Mouse (Mus musculus) C2C12 (cell line): ENCODE results near the gene Ago3. TPM values are rescaled to one million over a fixed set of nuclear protein-coding genes. Genes with fewer than 3 reads are reported as not detected.

ENCODE experiments used
- H3K27me3 ChIP-seq: one replicate; pipeline ENCODE4 v1.6.1; 2011; ENCODE audit not compliant: control insufficient read depth, insufficient read depth, insufficient read length
- H3K36me3 ChIP-seq: one replicate; pipeline ENCODE4 v1.6.1; 2011; ENCODE audit not compliant: control insufficient read depth, insufficient read depth
- H3K4me3 ChIP-seq: one replicate; pipeline ENCODE4 v1.5.1; 2011; ENCODE audit warnings: mild to moderate bottlenecking, control low read depth; ENCODE audit not compliant: poor library complexity, insufficient read depth, severe bottlenecking
- H3K79me2 ChIP-seq: one replicate; pipeline ENCODE4 v1.6.1; 2011; ENCODE audit not compliant: control insufficient read depth, insufficient read depth
- H3K79me3 ChIP-seq: one replicate; pipeline ENCODE4 v1.6.1; 2011; ENCODE audit warnings: low read depth, control low read depth
- H3ac ChIP-seq: one replicate; pipeline ENCODE3; 2011; ENCODE audit warnings: low read depth; ENCODE audit not compliant: control insufficient read depth, insufficient read length
- CEBPB ChIP-seq: IDR thresholded peaks from one replicate; pipeline ENCODE4 v1.6.1; 2011; ENCODE audit warnings: low read depth, mild to moderate bottlenecking, control low read depth, moderate library complexity
- CTCF ChIP-seq: IDR thresholded peaks from one replicate; pipeline ENCODE4 v1.5.1; 2011; ENCODE audit not compliant: control insufficient read depth, insufficient read depth, insufficient read length
- FOSL1 ChIP-seq: IDR thresholded peaks from one replicate; pipeline ENCODE4 v1.8.0; 2011; ENCODE audit warnings: mild to moderate bottlenecking, low read length; ENCODE audit not compliant: poor library complexity, insufficient read depth, severe bottlenecking
- MAX ChIP-seq: IDR thresholded peaks from one replicate; pipeline ENCODE4 v1.6.1; 2011; ENCODE audit warnings: mild to moderate bottlenecking, control low read depth
- MYOD1 ChIP-seq: IDR thresholded peaks from one replicate; pipeline ENCODE4 v1.6.1; 2011; ENCODE audit warnings: low read depth; ENCODE audit not compliant: control insufficient read depth, insufficient read length
- MYOG ChIP-seq: IDR thresholded peaks from one replicate; pipeline ENCODE4 v1.6.1; 2011; ENCODE audit not compliant: control insufficient read depth, insufficient read length; ENCODE audit errors: extremely low read depth
- USF1 ChIP-seq: IDR thresholded peaks from one replicate; pipeline ENCODE4 v1.6.1; 2011; ENCODE audit warnings: low read depth, mild to moderate bottlenecking, control low read depth, moderate library complexity
- polyA plus RNA-seq: library from polyadenylated mRNA; unstranded; fragments of >200 nt; fragmentation: generic; extraction: Trizol; gene quantifications from one replicate; pipeline ENCODE4 v1.2.1, GENCODE M21; 2012; ENCODE audit warnings: missing spikeins

Ago3 gene
- polyA plus RNA-seq, 1 experiment, result 5.2 TPM

DNA sequence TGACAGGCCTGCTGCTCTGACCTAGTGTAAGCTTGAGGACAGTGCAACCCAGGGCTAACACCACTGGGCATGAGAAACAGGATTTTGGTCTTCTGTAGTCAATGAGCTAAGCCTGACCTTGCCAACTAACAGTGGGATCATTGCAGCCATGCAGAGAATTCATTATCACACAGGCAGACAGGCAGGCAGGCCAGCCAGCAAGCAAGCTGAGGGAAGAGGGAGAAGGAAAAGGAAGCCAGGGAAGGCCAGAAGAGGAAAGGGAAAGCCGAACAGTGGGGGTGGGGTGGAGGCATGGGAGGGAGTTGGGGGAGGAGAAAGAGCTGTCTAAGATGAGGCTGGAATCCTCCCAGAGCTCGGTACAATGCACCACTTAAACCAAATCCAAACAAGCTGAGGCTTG lies 6.9 kb upstream of the Ago3 start:
- Histone ChIP-seq H3K79me3 (no peaks in the 10 kb centered on the region), H3ac (no peak overlapping the region), H3K4me3 (no peak overlapping the region), H3K36me3 (peaks cover 11% of the 10 kb centered on the region), H3K79me2 (no peaks in the 10 kb centered on the region), H3K27me3 (no peaks in the 10 kb centered on the region)
- TF ChIP-seq MYOD1 (no peak), FOSL1 (no peak), USF1 (no peak), MYOG (no peak), CTCF (no peak), MAX (no peak), CEBPB (no peak)

DNA sequence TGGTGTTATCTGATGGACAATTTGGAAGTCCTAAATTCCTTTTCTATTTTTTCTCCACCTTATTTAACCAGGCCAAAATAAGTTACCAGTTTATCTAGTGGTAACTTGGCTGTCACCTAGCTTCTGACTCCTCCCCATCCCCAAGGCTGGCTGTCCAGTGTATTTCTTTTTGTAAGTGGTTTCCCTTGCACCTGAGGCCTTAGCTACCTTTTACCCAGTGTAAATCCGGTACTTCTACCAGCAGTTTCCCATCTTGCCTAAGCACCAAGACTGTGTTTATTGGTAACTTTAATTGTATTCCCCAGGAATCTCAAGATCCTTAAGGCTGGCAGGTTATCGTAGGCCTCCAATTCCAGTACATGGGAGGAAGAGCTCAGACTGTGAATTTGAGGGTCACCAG lies 4.7 kb upstream of the Ago3 start:
- no peaks in the 10 kb centered on the region for H3K27me3 ChIP-seq
- no peak for TF ChIP-seq FOSL1
- no peak for TF ChIP-seq USF1
- H3K79me2 ChIP-seq, result peaks cover 2% of the 10 kb centered on the region

DNA sequence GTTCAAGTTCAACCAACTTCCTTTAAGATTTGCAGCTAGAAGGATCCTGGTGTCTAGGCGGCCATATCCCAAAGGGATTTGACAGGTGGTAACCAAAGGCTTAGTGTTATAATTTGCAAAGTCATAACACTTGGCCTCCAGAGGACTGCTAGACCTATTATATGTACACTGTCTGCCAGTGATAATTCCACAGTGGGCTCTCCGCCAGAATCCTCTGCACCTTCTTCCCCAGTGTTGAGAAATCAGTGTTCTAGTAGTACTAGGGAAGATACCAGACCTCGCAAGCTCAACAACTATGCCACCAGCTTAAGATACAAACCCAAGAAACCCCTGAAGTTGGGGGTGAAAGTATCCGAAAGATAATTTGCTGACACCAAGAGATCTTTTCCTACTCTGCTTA lies 3.8 kb upstream of the Ago3 start:
- Histone ChIP-seq H3K27me3 (no peaks in the 10 kb centered on the region), H3ac (no peak overlapping the region), H3K36me3 (peaks cover 5% of the 10 kb centered on the region), H3K4me3 (no peak overlapping the region), H3K79me3 (peaks cover 7% of the 10 kb centered on the region), H3K79me2 (peaks cover 11% of the 10 kb centered on the region)
- TF ChIP-seq CEBPB (no peak), MAX (no peak), USF1 (no peak), FOSL1 (no peak), MYOG (no peak), MYOD1 (no peak), CTCF (no peak)

More for the DNA sequence above, 4.7 kb upstream of the Ago3 start:
- peaks cover 1% of the 10 kb centered on the region for H3K79me3 ChIP-seq
- no peak overlapping the region for H3ac ChIP-seq
- H3K4me3 ChIP-seq, result no peak overlapping the region
- peaks cover 8% of the 10 kb centered on the region for H3K36me3 ChIP-seq

DNA sequence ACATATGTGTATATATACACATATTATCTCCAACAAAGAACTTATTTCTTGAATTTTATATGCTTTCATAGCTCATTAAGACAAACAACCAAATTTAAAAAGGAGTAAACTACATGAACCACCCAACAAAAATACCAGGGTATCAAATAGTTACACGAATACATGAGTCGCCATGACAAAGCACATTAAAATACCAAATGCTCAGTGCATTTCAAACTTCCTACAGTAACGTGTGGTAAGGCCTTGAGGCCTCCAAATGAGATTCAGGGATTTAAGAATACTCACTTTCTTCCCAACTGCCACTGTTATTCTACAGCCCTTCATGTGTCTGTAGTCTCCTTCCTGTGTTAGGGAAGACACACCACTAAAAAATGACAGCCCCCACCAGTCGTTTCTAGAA lies 2.4 kb upstream of the Ago3 start:
- Histone ChIP-seq H3K4me3 (no peak overlapping the region), H3ac (no peak overlapping the region), H3K79me2 (peaks cover 26% of the 10 kb centered on the region), H3K27me3 (no peaks in the 10 kb centered on the region), H3K36me3 (peaks cover 5% of the 10 kb centered on the region), H3K79me3 (peaks cover 18% of the 10 kb centered on the region)
- TF ChIP-seq MYOG, result no peak
- TF ChIP-seq CEBPB, result no peak
- no peak for TF ChIP-seq MAX
- TF ChIP-seq USF1, result no peak
- no peak for TF ChIP-seq CTCF
- no peak for TF ChIP-seq FOSL1
- TF ChIP-seq MYOD1, result no peak

DNA sequence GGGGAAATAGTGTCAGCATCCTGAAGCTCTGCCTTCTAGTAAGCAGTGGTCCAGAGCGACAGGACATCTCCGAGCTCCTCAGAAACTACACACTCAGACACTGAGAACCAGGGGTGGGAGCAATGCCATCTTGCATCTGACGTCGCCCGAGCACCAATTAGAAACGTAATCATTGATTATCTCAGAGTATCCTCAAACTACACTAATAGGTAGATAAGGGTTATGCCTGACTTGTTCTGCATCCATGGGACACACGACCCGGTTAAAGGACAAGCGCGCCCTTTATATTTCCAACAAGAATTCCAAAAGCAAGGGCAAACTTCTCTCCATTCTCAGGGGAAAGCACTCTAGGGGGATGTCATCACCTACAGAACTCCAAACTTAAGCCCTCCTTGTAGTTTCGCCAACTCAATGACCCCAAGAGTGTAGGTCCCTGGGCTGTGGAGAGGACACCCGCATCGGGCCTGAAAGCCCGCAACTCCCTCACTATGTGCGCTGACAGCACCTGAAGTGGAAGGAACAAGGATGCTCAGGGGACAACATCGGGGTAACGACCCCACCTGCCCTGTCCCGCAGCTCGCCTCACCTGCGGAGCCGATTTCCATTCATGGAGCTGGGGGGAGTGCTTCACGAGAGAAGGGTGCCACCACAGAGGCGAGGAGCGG lies 542 bp downstream of the Ago3 start:
- TF ChIP-seq CEBPB (no peak), FOSL1 (no peak), MAX (no peak), USF1 (no peak), CTCF (no peak), MYOD1 (no peak), MYOG (no peak)
- Histone ChIP-seq H3K79me3 (peaks cover 25% of the 10 kb centered on the region), H3ac (peak overlapping the region; percentile 72), H3K4me3 (peak overlapping the region; percentile 96), H3K27me3 (no peaks in the 10 kb centered on the region), H3K36me3 (no peaks in the 10 kb centered on the region), H3K79me2 (peaks cover 52% of the 10 kb centered on the region)

DNA sequence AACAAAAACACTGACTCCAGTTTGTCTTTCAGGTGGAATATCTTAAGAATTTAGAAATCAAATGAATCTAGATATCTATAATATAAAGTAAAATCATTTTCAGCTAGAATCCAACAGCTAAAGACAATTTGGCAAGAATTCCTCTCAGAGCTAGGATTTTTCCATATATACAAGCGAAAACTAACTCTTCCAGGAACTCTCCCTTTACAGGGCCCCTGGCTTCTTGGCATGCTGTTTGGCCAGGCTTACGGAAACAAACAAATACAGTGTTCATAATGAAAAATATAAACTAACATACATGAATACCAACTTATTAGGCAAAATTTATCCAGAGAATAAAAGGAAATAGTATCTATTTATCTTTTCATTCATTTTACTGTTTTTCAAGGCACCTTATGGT lies 5.5 kb downstream of the Ago3 start:
- TF ChIP-seq USF1 (no peak), MAX (no peak), MYOD1 (no peak), CEBPB (no peak), CTCF (no peak), FOSL1 (no peak), MYOG (no peak)
- Histone ChIP-seq H3K79me2 (peaks cover 86% of the 10 kb centered on the region), H3K27me3 (no peaks in the 10 kb centered on the region), H3K4me3 (no peak overlapping the region), H3K36me3 (no peaks in the 10 kb centered on the region), H3ac (no peak overlapping the region), H3K79me3 (peaks cover 29% of the 10 kb centered on the region)
